Mouse (Mus musculus) liver, embryonic 11.5 days (tissue): Measurements from ENCODE around the gene Pdcd1lg2. TPM values are rescaled to one million over a fixed set of nuclear protein-coding genes. Genes with fewer than 3 reads are reported as not detected.
A peak's percentile ranks its signal among the peaks of the same experiment; 100 is the strongest.
"Not testable (repeated sequence)": the region's sequence is repeated elsewhere in the genome, so short reads cannot be mapped to it uniquely, and the experiment has no call there.

Experiments
- ATAC-seq: fragments of 200-750 bp; cut with Nextera tagmentation; replicated peaks from 2 replicates; pipeline ENCODE4 v1.8.0; 2017; ENCODE audit warnings: moderate number of reproducible peaks, mild to moderate bottlenecking, moderate TSS enrichment, moderate library complexity; ENCODE audit not compliant: low FRiP score
- DNase-seq: peaks from one replicate; pipeline ENCODE4 v3.0.0-alpha.2; 2017; ENCODE audit warnings: low spot score
- H3K27ac ChIP-seq: fragments of 300-500 bp; sonication (generic); 2 replicates; pipeline ENCODE4 v1.5.1; 2014; ENCODE audit warnings: mild to moderate bottlenecking, low read depth, low read length, control low read depth
- H3K27me3 ChIP-seq: fragments of 300-500 bp; sonication (generic); replicated peaks from 2 replicates; pipeline ENCODE4 v1.6.1; 2014; ENCODE audit warnings: low read length, mixed read lengths; ENCODE audit not compliant: control insufficient read depth, insufficient read depth
- H3K36me3 ChIP-seq: fragments of 300-500 bp; sonication (generic); 2 replicates; pipeline ENCODE4 v1.6.1; 2014; ENCODE audit warnings: mild to moderate bottlenecking, low read length, moderate library complexity, mixed read lengths; ENCODE audit not compliant: control insufficient read depth, insufficient read depth
- H3K4me1 ChIP-seq: fragments of 300-500 bp; sonication (generic); replicated peaks from 2 replicates; pipeline ENCODE4 v1.6.1; 2014; ENCODE audit warnings: low read length, mixed read lengths; ENCODE audit not compliant: control insufficient read depth, insufficient read depth
- H3K4me2 ChIP-seq: fragments of 300-500 bp; sonication (generic); 2 replicates; pipeline ENCODE4 v1.6.1; 2014; ENCODE audit warnings: mild to moderate bottlenecking, control low read depth, moderate library complexity
- H3K4me3 ChIP-seq: fragments of 300-500 bp; sonication (generic); 2 replicates; pipeline ENCODE4 v1.5.1; 2014; ENCODE audit warnings: low read depth, low read length, control low read depth
- H3K9ac ChIP-seq: fragments of 300-500 bp; sonication (generic); 2 replicates; pipeline ENCODE4 v1.6.1; 2014; ENCODE audit warnings: low read depth, low read length, control low read depth
- H3K9me3 ChIP-seq: fragments of 300-500 bp; sonication (generic); 2 replicates; pipeline ENCODE4 v1.6.1; 2016; ENCODE audit warnings: low read length, inconsistent platforms, mixed read lengths; ENCODE audit not compliant: control insufficient read depth
- WGBS: fragments of 180-500 bp; shearing (Covaris S2); extraction: QIAGEN DNeasy Blood & Tissue Kit; methylation state at CpG from one replicate; pipeline ENCODE4 v1.1.7; 2014; 5-methylcytosine and 5-hydroxymethylcytosine counted together
- polyA plus RNA-seq: library from polyadenylated mRNA; unstranded; fragments of >200 nt; fragmentation: Nextera tagmentation; extraction: Ambion mirVana; gene quantifications from 2 replicates; pipeline ENCODE4 v1.2.1, GENCODE M21; 2014

The Pdcd1lg2 gene
- polyA plus RNA-seq, 1 experiment from 2014 or later, result not detected

DNA sequence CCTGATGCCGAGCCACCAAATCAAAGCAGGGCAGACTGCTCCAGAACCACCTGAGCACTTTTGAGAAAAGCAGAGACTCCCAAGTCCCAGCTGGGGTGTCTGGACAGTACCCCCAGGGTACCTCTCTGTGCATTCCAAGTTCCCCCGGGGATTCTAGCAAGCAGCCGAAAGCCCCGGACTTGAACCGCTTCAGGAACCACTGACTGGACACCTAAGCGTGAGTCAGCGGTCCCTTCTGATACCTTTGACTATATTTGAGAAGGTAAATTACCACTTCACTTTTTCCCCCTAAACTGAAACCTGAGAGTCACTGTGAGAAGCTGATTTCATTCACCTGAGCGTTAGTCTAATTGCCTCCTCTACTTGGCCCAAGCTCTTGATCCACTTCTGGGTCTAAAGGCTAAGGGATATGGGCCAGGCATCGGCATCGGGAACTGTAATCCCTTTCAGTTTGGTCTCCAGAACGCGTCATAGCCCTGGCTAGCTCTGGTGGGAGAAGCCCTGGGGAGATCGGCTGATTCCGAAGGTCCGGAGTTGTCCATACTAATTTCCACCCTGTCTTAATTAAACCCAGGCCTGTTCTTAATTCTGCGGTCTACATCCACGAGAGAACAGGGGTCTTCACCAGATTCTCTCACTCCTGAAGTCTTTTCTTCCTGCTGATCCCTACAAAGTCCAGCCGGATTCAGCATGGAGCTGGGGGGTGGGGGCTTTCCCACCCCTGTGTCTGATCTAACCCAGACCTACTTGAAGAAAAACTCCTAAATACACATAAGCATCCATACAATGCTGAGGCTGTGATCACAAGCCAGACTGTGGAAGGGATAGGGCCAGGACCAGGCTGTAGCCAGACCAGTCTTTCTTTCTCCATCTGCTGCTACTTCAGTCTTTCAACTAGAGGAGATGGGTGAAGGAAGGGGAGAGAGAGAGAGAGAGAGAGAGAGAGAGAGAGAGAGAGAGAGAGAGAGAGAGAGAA lies 4.4 kb upstream of the Pdcd1lg2 start:
- Histone ChIP-seq H3K4me2 (no peak overlapping the region), H3K27me3 (no peaks in the 10 kb centered on the region), H3K4me3 (no peak overlapping the region), H3K9me3 (no peaks in the 10 kb centered on the region), H3K36me3 (no peaks in the 10 kb centered on the region), H3K27ac (no peak overlapping the region), H3K4me1 (no peaks in the 10 kb centered on the region), H3K9ac (no peak overlapping the region)
- ATAC-seq, result no peak
- 85% methylated on average over 18 of the region's 18 CpGs for WGBS
- no peak for DNase-seq

GRCm38 (mm10) chr19:29412476-29413420 lies 2.0 kb downstream of the Pdcd1lg2 start:
- Histone ChIP-seq H3K4me1 (peaks cover 4% of the 10 kb centered on the region), H3K27ac (no peak overlapping the region), H3K9me3 (no peaks in the 10 kb centered on the region), H3K9ac (no peak overlapping the region), H3K36me3 (no peaks in the 10 kb centered on the region), H3K27me3 (no peaks in the 10 kb centered on the region), H3K4me3 (no peak overlapping the region), H3K4me2 (no peak overlapping the region)
- ATAC-seq, result no peak
- 82% methylated on average over 6 of the region's 6 CpGs for WGBS
- no peak for DNase-seq

DNA sequence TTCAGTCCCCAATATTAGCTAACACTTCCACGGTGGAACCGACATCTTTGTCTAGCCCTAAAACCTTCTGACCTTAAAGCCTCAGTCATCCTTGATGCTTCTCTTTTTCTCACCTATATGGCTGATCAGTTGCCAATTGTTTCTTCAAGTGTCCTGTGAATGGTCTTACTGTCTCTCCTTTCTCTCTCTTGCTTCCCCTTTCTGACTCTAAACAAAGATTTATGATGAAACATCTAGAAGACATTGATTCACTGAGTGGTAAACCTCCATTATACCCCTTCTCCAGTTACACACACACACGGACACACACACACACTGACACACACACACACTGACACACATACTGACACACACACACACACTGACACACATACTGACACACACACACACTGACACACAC lies 3.8 kb downstream of the Pdcd1lg2 start:
- no peak overlapping the region for H3K27ac ChIP-seq
- DNase-seq (no peak), ATAC-seq (no peak)
- H3K36me3 ChIP-seq, result no peaks in the 10 kb centered on the region
- 81% methylated on average over 3 of the region's 3 CpGs for WGBS
- H3K4me2 ChIP-seq, result no peak overlapping the region
- H3K27me3 ChIP-seq, result no peaks in the 10 kb centered on the region
- peaks cover 16% of the 10 kb centered on the region for H3K4me1 ChIP-seq
- H3K4me3 ChIP-seq, result no peak overlapping the region
- H3K9ac ChIP-seq, result no peak overlapping the region
- no peaks in the 10 kb centered on the region for H3K9me3 ChIP-seq

- not testable (repeated sequence) for H3K27ac ChIP-seq, H3K9ac ChIP-seq, ATAC-seq, H3K4me3 ChIP-seq, H3K36me3 ChIP-seq, H3K27me3 ChIP-seq, DNase-seq, H3K9me3 ChIP-seq, H3K4me2 ChIP-seq
- H3K4me1 ChIP-seq, result peaks cover 17% of the 10 kb centered on the region
Observed at GRCm38 (mm10) chr19:29414917-29415316, 4.2 kb downstream of the Pdcd1lg2 start.

DNA sequence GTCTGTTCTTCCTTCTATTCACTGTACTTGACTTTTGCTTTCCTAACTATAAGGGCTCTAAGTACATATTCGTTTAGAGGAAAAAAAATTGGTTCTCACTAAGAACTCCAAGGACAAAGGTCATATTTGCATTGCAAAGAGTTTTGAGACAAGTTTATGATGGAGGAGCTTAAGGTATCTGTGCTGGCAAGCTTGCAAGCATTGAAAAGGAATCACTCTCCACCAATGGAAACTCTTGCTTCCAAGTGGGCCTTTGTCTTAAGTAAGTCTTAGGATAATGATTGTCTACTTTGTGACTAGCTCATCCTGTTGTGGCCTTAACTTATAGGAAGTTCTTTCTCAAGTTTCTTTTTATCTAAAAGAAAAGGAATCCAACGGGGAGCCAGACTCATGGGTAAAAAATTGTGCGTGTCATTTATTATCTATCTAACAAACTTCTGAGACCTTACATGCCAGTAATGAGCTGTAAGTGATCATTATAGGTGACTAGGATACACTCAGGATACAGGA lies 5.7 kb downstream of the Pdcd1lg2 start:
- no peak overlapping the region for H3K4me2 ChIP-seq
- H3K9ac ChIP-seq, result no peak overlapping the region
- no peak overlapping the region for H3K27ac ChIP-seq
- no peak for ATAC-seq
- no peaks in the 10 kb centered on the region for H3K9me3 ChIP-seq
- H3K27me3 ChIP-seq, result no peaks in the 10 kb centered on the region
- H3K36me3 ChIP-seq, result no peaks in the 10 kb centered on the region
- WGBS, result 48% methylated on average over 3 of the region's 3 CpGs
- DNase-seq, result no peak
- no peak overlapping the region for H3K4me3 ChIP-seq
- peaks cover 22% of the 10 kb centered on the region for H3K4me1 ChIP-seq

GRCm38 (mm10) chr19:29417188-29417587 lies 6.5 kb downstream of the Pdcd1lg2 start:
- DNase-seq, result no peak
- WGBS, result 32% methylated on average over 2 of the region's 2 CpGs

GRCm38 (mm10) chr19:29417894-29418293 lies 7.2 kb downstream of the Pdcd1lg2 start:
- DNase-seq, result no peak
- H3K9me3 ChIP-seq, result no peaks in the 10 kb centered on the region
- WGBS, result 33% methylated on average over 2 of the region's 2 CpGs
- no peaks in the 10 kb centered on the region for H3K36me3 ChIP-seq
- H3K27me3 ChIP-seq, result no peaks in the 10 kb centered on the region
- H3K27ac ChIP-seq, result 0 out of 2 replicates have a peak overlapping the region, but pooled peaks have one; percentile 25
- ATAC-seq, result no peak
- H3K4me2 ChIP-seq, result peak overlapping the region; percentile 55; the same call in 1 of the 2 replicates
- H3K4me3 ChIP-seq, result no peak overlapping the region
- H3K9ac ChIP-seq, result no peak overlapping the region
- peaks cover 22% of the 10 kb centered on the region for H3K4me1 ChIP-seq

More at GRCm38 (mm10) chr19:29417188-29417587, 6.5 kb downstream of the Pdcd1lg2 start:
- Histone ChIP-seq H3K4me3 (no peak overlapping the region), H3K36me3 (no peaks in the 10 kb centered on the region), H3K27me3 (no peaks in the 10 kb centered on the region), H3K4me2 (no peak overlapping the region), H3K9me3 (no peaks in the 10 kb centered on the region), H3K27ac (no peak overlapping the region), H3K9ac (no peak overlapping the region), H3K4me1 (peaks cover 22% of the 10 kb centered on the region)
- no peak for ATAC-seq

DNA sequence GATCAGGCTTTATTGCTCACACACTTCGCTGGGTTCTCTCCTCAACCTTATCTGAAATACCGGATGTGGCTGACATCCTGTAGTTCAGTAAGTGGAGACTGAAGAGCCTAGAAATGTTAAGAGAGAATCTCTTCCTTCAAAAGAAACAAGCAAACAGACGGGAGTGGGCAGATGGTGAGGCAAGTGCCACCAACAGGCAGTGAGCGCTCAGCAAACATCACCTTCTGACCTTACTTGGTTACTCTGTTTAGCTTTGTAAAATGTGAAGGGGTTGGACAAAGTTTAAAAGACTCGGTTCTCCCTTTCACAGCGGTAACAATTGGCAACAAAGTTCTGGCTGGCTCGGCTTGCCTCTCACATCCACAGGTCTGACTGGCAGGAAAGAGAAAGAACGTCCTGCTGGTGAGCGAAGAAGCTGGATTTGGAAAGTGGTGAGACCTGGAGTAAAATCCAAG lies 8.0 kb downstream of the Pdcd1lg2 start:
- peaks cover 22% of the 10 kb centered on the region for H3K4me1 ChIP-seq
- no peaks in the 10 kb centered on the region for H3K9me3 ChIP-seq
- peak overlapping the region; percentile 55 for H3K4me2 ChIP-seq
- no peaks in the 10 kb centered on the region for H3K27me3 ChIP-seq
- H3K27ac ChIP-seq, result peak overlapping the region; percentile 79
- H3K9ac ChIP-seq, result 0 out of 2 replicates have a peak overlapping the region, but pooled peaks have one; percentile 28
- peak; percentile 49; the same call in 1 of the 2 replicates for ATAC-seq
- H3K4me3 ChIP-seq, result no peak overlapping the region
- peak; percentile 41 for DNase-seq
- 11% methylated on average over 9 of the region's 9 CpGs for WGBS
- no peaks in the 10 kb centered on the region for H3K36me3 ChIP-seq
